Mouse (Mus musculus) liver, embryonic 14 days (tissue): ENCODE results near the gene Vmn1r171. TPM values are rescaled to one million over a fixed set of nuclear protein-coding genes. Genes with fewer than 3 reads are reported as not detected.

Experiments
- polyA plus RNA-seq: library from polyadenylated mRNA; depleted of rRNA; stranded (reverse); fragments of >200 nt; gene quantifications from 2 replicates; pipeline ENCODE4 v1.2.3, GENCODE M21; 2012; rRNA removed

Vmn1r171 gene
- polyA plus RNA-seq: not detected in 2 replicates

DNA sequence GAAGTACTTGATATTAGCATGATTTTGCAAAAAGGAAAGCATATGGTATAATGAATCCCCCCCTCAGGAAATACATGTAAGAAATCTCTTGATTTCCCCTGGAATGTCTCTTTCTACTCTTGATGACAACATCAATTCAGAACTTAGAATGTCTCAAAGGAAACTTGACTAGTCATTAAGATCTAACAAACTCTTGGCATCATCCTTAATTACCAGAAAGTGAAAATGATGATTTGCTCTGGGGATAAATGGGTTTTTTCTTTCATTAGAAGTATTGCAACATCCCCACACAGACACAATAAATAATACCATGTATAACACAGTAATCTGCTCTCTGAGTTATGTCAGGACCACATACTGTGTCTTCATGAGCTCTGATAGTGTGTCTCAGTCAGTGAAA is at the start of gene Vmn1r171:
Gene Vmn1r171, plus strand, starts transcription at position 301 of the 400 bp plus-strand sequence.

DNA sequence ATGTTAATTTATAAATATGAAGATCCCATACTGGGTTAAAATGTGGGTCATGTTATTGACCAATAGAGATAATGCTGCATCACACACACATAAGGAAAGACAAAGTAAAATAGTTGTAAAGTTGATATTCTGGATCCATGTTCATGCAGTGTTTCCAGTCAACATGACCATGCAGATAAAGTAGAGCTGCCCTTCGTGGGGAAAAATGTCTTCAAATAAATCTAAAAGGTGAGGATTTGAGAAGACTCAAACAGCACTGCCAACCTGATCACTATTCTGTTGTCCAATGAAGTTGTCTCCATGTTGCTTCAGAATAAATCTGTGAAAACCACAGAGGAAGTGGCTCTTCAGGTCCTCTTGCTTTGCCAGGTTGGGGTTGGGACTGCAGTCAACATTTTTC is 24.6 kb upstream of the Vmn1r171 start, which contains the start of gene Vmn1r170:
Gene Vmn1r170, plus strand, starts transcription at position 301 of the 400 bp plus-strand sequence.

DNA sequence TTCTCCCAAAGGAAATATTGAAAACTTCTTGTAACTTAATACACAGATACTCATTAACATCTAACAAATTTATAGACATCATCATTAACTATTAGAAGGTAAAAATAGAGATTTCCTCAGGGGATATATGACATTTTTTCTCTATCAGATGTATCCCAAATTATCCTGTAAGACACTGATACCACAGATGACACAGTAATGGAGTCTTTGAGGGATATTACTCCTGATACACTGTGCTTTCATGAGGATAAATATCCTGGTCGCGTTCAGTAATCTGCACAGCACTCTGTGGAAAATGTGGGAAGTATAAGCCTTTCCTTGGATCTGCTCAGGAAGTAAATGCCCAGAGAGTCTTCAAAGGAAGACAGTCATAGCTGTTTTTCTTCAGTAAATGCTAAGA is 27.5 kb downstream of the Vmn1r171 start, which contains the start of gene Vmn1r172:
Gene Vmn1r172, plus strand, starts transcription at position 301 of the 400 bp plus-strand sequence.

Other genes with a start within 250 kb of the Vmn1r171 start
- not detected in 2 replicates for gene Nlrp5, start 244.8 kb upstream of the Vmn1r171 start, polyA plus RNA-seq
- not detected in 2 replicates for gene Vmn1r167, start 123.5 kb upstream of the Vmn1r171 start, polyA plus RNA-seq
- not detected in 2 replicates for gene Vmn1r168, start 91.0 kb upstream of the Vmn1r171 start, polyA plus RNA-seq
- gene Vmn1r169, start 55.2 kb upstream of the Vmn1r171 start, polyA plus RNA-seq: not detected in 2 replicates
- not detected in 2 replicates for gene Vmn1r170, start 24.5 kb upstream of the Vmn1r171 start, polyA plus RNA-seq
- not detected in 2 replicates for gene Vmn1r172, start 27.6 kb downstream of the Vmn1r171 start, polyA plus RNA-seq
- not detected in 2 replicates for gene Vmn1r173, start 70.0 kb downstream of the Vmn1r171 start, polyA plus RNA-seq
- not detected in 2 replicates for gene Vmn1r174, start 121.5 kb downstream of the Vmn1r171 start, polyA plus RNA-seq
- gene Vmn1r175, start 179.9 kb downstream of the Vmn1r171 start, polyA plus RNA-seq: not detected in 2 replicates
- gene Vmn1r176, start 206.7 kb downstream of the Vmn1r171 start, polyA plus RNA-seq: not detected in 2 replicates
- gene Vmn1r177, start 235.7 kb downstream of the Vmn1r171 start, polyA plus RNA-seq: not detected in 2 replicates